Mouse (Mus musculus): Measurements from ENCODE around the gene Rnf13.
A peak's percentile ranks its signal among the peaks of the same experiment; 100 is the strongest.

Gene Rnf13

GRCm38 (mm10) chr3:57845786-57846661, 110.2 kb downstream of the Rnf13 start:
- DNase-seq, result peak; percentile 11 to 37

GRCm38 (mm10) chr3:57846662-57846911, 110.7 kb downstream of the Rnf13 start:
- DNase-seq, result no peak

- DNase-seq, result peak; percentile 56 to 81
Observed at GRCm38 (mm10) chr3:57846912-57847759, 111.3 kb downstream of the Rnf13 start.

GRCm38 (mm10) chr3:57847760-57848185, 111.9 kb downstream of the Rnf13 start, which contains the start of gene Pfn2:
Gene Pfn2, minus strand, starts transcription at chr3:57848079.
- peak; percentile 50 to 83 for DNase-seq

GRCm38 (mm10) chr3:57882945-57883344, 147.1 kb downstream of the Rnf13 start:
- DNase-seq, result no peak
